ENCODE assay signal across 15 mouse cellular contexts in the genomic region with DNA sequence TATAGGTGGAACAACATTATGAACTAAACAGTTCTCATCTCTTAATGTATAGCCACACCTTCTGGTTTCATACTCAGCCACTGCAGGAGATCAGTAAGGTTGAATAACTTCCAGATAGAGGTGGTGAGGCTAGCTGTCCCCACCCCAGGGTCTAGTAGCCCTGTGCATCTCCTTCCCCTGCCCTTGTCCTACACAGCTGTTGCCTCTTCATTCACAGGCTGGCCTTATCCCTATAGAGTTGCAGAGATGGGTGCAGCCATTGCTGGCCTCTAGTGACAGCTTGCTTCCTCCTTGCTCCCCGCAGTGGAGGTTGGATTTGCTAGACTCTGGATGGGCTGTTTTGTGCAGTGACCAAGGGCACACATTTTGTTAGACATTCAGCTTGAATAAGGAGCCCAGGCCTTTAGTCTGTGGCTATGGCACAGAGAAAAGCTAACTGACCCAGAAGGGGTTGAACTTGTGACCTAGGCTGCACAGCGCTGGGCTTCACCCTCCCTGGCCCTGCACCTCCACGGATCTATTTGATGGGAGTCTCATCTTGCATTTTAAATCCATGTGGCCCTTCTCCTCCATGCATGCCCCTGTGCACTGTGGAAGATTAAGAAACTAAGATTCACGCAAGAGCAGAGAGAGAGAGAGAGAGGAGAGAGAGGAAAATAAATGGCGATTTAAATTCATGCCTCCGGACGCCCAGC.
DNase-seq lines count a peak whose midpoint lies in the region; ATAC-seq lines count a peak whose summit lies in the region.
"Had no signal": no experiment of that assay in that cellular context is flagged by ENCODE, and none has a peak within 500 bp of the region (broad histone marks: within the 10 kb centered on the region; RNA-seq: fewer than 3 reads in every experiment).

No protein-coding gene starts in this region.

- no peak overlapping the region for H3K9ac ChIP-seq in hindbrain, embryonic 11.5 days (ENCODE audit: low read depth, low read length)
- H3K9ac ChIP-seq in midbrain, embryonic 13.5 days (replicated peaks), result 0 out of 2 replicates have a peak overlapping the region, but pooled peaks have one; percentile 33
- H3K9ac ChIP-seq in neural tube, embryonic 15.5 days (replicated peaks), result no peak overlapping the region
- H3K9ac ChIP-seq: limb, embryonic 13.5 days; liver, postnatal 0 days had no signal

- no peaks in the 10 kb centered on the region for H3K9me3 ChIP-seq in hindbrain, embryonic 11.5 days (ENCODE audit: control insufficient read depth, low read length)
- H3K9me3 ChIP-seq in midbrain, embryonic 13.5 days, result no peaks in the 10 kb centered on the region
- no peaks in the 10 kb centered on the region for H3K9me3 ChIP-seq in neural tube, embryonic 15.5 days (replicated peaks)
- H3K9me3 ChIP-seq: limb, embryonic 13.5 days had no signal

- 17% methylated on average over 7 of the region's 7 CpGs for WGBS in hindbrain, embryonic 11.5 days
- 6% methylated on average over 7 of the region's 7 CpGs for WGBS in midbrain, embryonic 13.5 days
- WGBS in neural tube, embryonic 15.5 days, result 9% methylated on average over 7 of the region's 7 CpGs

- peaks cover 6% of the 10 kb centered on the region for H3K4me1 ChIP-seq in hindbrain, embryonic 11.5 days (replicated peaks; ENCODE audit: control insufficient read depth, insufficient read depth, low read length)
- peaks cover 21% of the 10 kb centered on the region for H3K4me1 ChIP-seq in midbrain, embryonic 13.5 days (replicated peaks)
- peaks cover 11% of the 10 kb centered on the region; the same call in 1 of the 2 replicates for H3K4me1 ChIP-seq in neural tube, embryonic 15.5 days
- H3K4me1 ChIP-seq: limb, embryonic 13.5 days had no signal

- peak overlapping the region; percentile 56 for H3K27ac ChIP-seq in hindbrain, embryonic 11.5 days (ENCODE audit: low read depth, low read length)
- H3K27ac ChIP-seq in midbrain, embryonic 13.5 days, result peak overlapping the region; percentile 85
- no peak overlapping the region for H3K27ac ChIP-seq in neural tube, embryonic 15.5 days (replicated peaks)
- H3K27ac ChIP-seq: limb, embryonic 13.5 days had no signal

- no peak overlapping the region for H3K4me3 ChIP-seq in hindbrain, embryonic 11.5 days (ENCODE audit: low read depth, low read length)
- H3K4me3 ChIP-seq in midbrain, embryonic 13.5 days (replicated peaks), result no peak overlapping the region
- no peak overlapping the region for H3K4me3 ChIP-seq in neural tube, embryonic 15.5 days (replicated peaks)
- H3K4me3 ChIP-seq: erythroblast, embryonic 14.5 days; limb, embryonic 13.5 days had no signal

- ATAC-seq in hindbrain, embryonic 11.5 days (ENCODE audit: low FRiP score), result peak; percentile 80
- ATAC-seq in midbrain, embryonic 13.5 days, result peak; percentile 75
- no peak; the same call in 1 of the 2 replicates for ATAC-seq in neural tube, embryonic 15.5 days (ENCODE audit: low FRiP score)
- ATAC-seq in granulocyte monocyte progenitor cell, adult 5-6 weeks (replicated peaks; ENCODE audit: poor library complexity, severe bottlenecking), result no peak
- ATAC-seq: intestine, postnatal 0 days; liver, postnatal 0 days; Patski had no signal

- no peaks in the 10 kb centered on the region for H3K36me3 ChIP-seq in hindbrain, embryonic 11.5 days (ENCODE audit: control insufficient read depth, insufficient read depth, low read length)
- no peaks in the 10 kb centered on the region for H3K36me3 ChIP-seq in midbrain, embryonic 13.5 days
- H3K36me3 ChIP-seq in neural tube, embryonic 15.5 days, result no peaks in the 10 kb centered on the region
- H3K36me3 ChIP-seq: limb, embryonic 13.5 days had no signal

- H3K4me2 ChIP-seq in hindbrain, embryonic 11.5 days (replicated peaks; ENCODE audit: low read depth, low read length), result no peak overlapping the region; the same call in 1 of the 2 replicates
- H3K4me2 ChIP-seq in midbrain, embryonic 13.5 days (replicated peaks), result peak overlapping the region; percentile 26
- peak overlapping the region; percentile 19; the same call in 1 of the 2 replicates for H3K4me2 ChIP-seq in neural tube, embryonic 15.5 days
- H3K4me2 ChIP-seq: limb, embryonic 13.5 days had no signal

- no peaks in the 10 kb centered on the region for H3K27me3 ChIP-seq in hindbrain, embryonic 11.5 days (ENCODE audit: control insufficient read depth, insufficient read depth, low read length)
- no peaks in the 10 kb centered on the region for H3K27me3 ChIP-seq in midbrain, embryonic 13.5 days
- no peaks in the 10 kb centered on the region for H3K27me3 ChIP-seq in neural tube, embryonic 15.5 days (replicated peaks)
- H3K27me3 ChIP-seq: Patski had no signal

- DNase-seq in retina, embryonic 14.5 days (ENCODE audit: low spot score), result peak; percentile 33
- DNase-seq in retina, postnatal 1 day, result no peak
- DNase-seq in hindbrain, embryonic 11.5 days (ENCODE audit: low spot score), result peak; percentile 25
- no peak for DNase-seq in kidney, adult 18-20 months
- no peak for DNase-seq in urinary bladder, adult 18-20 months (ENCODE audit: low spot score in 2 of 2)
- DNase-seq: kidney, postnatal 36 days; liver, postnatal 0 days; lung, postnatal 4 days had no signal

Comparison
In these comparisons a context has a peak if more than half of its experiments do, and no peak if none do; other contexts are left out.
1. DNase-seq: peak in retina, embryonic 14.5 days (single experiment) and hindbrain, embryonic 11.5 days (single experiment); none in retina, postnatal 1 day (single experiment), kidney, adult 18-20 months (single experiment) and urinary bladder, adult 18-20 months (0 of 2).
2. ATAC-seq: peak in hindbrain, embryonic 11.5 days (single experiment) and midbrain, embryonic 13.5 days (single experiment); none in neural tube, embryonic 15.5 days (single experiment) and granulocyte monocyte progenitor cell, adult 5-6 weeks (single experiment).